Mouse (Mus musculus) layer of hippocampus, postnatal 14 days (tissue): ENCODE data around the gene Olfr1051. TPM values are rescaled to one million over a fixed set of nuclear protein-coding genes. Genes with fewer than 3 reads are reported as not detected.
"Not testable (repeated sequence)": the region's sequence is repeated elsewhere in the genome, so short reads cannot be mapped to it uniquely, and the experiment has no call there.

Source experiments
- DNase-seq, 2 experiments: peaks; one replicate each; pipeline ENCODE4 v3.0.0; 2021 to 2022; ENCODE audit warnings: low spot score in 2 of 2, mixed read lengths in 1 of 2
- long read RNA-seq, 2 experiments: library from polyadenylated mRNA; stranded (forward); transcript quantifications; one replicate each; pipeline ENCODE4 v2.0.0; 2021
- total RNA-seq, 2 experiments: library from RNA; stranded (reverse); gene quantifications; 2 replicates each; pipeline ENCODE4 v1.2.3; 2021

Gene Olfr1051
- total RNA-seq = not detected
- long read RNA-seq, experiment 1 = 0 reads
- long read RNA-seq, experiment 2 = 0 reads

DNA sequence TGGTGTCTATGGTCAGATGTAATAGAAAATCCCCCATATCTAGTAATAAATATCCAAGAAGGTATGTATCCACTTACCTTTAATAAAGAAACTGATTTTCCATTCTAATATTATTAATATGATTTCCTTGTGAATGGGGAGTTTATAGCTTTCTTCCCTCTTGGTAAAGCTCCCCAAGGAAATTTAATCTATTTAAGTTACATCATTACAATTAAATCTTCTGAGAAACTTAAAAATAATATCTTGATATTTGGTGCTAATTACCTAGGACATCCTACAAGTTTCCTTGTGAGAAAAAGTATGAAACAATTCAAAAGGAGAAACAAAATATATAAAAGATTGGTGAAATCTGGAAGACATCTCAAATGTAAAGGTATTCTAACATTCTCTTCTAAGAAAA, at the start of gene Olfr1051:
Gene Olfr1051, minus strand, starts transcription at position 101 of the 400 bp plus-strand sequence.
- not testable (repeated sequence) for DNase-seq

DNA sequence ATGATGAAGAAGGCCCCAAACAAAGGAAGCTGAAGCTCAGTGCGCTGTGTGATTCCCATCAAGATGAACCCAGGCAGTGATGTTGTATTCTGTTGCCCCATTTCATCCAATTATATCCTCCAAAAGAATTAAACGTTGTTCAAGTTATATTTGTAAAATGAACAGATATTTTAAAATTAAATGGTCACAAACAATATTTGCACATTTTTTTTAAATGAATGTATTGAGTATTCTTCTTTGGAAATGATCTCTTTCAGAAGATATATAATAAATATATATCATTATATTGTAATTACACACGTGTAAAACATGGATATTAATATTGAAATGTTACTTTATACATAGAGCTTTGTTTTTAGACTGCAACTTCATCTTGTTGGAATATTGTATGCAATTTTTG, 36.3 kb upstream of the Olfr1051 start, which contains the start of gene Olfr1053:
Gene Olfr1053, minus strand, starts transcription at position 101 of the 400 bp plus-strand sequence.
- DNase-seq = no peak

DNA sequence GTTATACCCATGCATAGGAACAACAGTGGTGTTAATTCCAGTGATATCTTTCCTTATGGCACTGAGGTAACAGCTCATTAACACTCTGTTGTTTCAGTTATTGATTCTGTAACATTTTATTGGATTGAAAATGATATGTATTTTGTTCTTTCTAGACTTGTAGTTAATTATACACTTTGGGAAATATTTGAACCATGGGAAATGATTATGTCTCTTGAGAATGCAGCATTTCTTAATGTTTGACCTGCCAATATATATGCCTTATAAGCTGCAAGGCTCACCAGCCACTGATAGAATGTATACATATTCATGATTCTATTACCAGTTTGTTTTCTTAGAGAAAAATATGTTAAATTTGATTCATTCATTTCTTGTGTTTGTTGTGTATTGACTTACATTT, 13.3 kb upstream of the Olfr1051 start, which contains the start of gene Olfr1052:
Gene Olfr1052, plus strand, starts transcription at position 301 of the 400 bp plus-strand sequence.
- DNase-seq = no peak

DNA sequence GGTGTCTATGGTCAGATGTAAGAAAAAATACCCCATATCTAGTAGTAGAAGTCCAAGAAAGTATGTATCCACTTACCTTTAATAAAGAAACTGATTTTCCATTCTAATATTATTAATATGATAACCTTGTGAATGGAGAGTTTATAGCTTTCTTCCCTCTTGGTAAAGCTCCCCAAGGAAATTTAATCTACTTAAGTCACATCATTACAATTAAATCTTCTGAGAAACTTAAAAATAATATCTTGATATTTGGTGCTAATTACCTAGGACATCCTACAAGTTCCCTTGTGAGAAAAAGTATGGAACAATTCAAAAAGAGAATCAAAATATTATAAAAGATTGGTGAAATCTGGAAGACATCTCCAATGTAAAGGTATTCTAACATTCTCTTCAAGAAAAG, 20.7 kb downstream of the Olfr1051 start, which contains the start of gene Olfr1049:
Gene Olfr1049, minus strand, starts transcription at position 101 of the 400 bp plus-strand sequence.
- DNase-seq = not testable (repeated sequence)

DNA sequence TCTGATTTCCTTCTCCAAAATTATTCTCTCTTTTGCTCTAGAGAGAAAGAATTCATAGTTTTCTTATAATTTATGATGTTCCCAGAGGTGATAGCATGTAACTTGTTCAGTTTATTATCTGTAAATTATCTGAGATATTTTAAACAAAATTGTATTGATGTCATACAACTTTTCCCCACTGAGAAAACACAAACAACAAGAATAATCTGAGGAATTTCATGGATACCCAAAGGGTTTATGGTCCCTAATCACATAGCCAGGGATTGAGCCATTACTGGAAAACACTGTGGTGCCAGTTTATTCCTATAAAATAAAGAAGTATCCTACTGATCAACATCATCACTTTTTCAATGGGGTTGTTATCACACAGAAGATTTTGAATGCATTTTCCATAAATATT, 38.7 kb downstream of the Olfr1051 start, which contains the start of gene Olfr1048:
Gene Olfr1048, minus strand, starts transcription at position 101 of the 400 bp plus-strand sequence.
- DNase-seq = no peak

DNA sequence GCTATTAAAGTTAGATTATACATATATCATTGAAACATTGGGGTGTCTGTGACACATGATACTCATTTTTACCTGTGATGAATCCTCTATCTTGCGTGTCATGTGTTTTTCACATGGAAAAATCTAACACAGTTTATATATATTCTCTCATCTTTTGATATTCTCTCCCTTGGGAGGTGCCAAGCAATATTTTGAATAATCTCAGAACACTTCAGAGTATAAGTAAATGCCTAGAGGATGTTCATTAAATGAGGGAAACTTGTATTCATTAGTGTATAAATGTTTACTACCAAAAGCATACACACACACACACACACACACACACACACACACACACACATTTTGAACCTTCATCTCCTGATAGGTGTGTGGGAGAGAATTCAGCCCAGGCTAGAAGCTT, 47.6 kb downstream of the Olfr1051 start, which contains the start of gene Olfr1047:
Gene Olfr1047, minus strand, starts transcription at position 101 of the 400 bp plus-strand sequence.
- no peak for DNase-seq

Other genes with a start within 250 kb of the Olfr1051 start
- not detected for gene Olfr1034, start 233.2 kb downstream of the Olfr1051 start, total RNA-seq
- gene Olfr1036, start 205.1 kb downstream of the Olfr1051 start, total RNA-seq = not detected
- gene Olfr1037, start 191.7 kb downstream of the Olfr1051 start, total RNA-seq = not detected
- not detected for gene Olfr1039, start 143.2 kb downstream of the Olfr1051 start, total RNA-seq
- gene Olfr1040, start 132.4 kb downstream of the Olfr1051 start, total RNA-seq = not detected
- gene Olfr1042, start 117.2 kb downstream of the Olfr1051 start, total RNA-seq = not detected
- gene Olfr1043, start 111.6 kb downstream of the Olfr1051 start, total RNA-seq = not detected
- gene Olfr1044, start 101.3 kb downstream of the Olfr1051 start, total RNA-seq = not detected
- gene Olfr52, start 93.4 kb downstream of the Olfr1051 start, total RNA-seq = not detected
- gene Olfr1045, start 76.1 kb downstream of the Olfr1051 start, total RNA-seq = not detected
- gene Olfr1046, start 59.8 kb downstream of the Olfr1051 start, total RNA-seq = not detected
- not detected for gene Olfr1047, start 47.7 kb downstream of the Olfr1051 start, total RNA-seq
- not detected for gene Olfr1048, start 38.8 kb downstream of the Olfr1051 start, total RNA-seq
- not detected for gene Olfr1049, start 20.8 kb downstream of the Olfr1051 start, total RNA-seq
- not detected for gene Olfr1052, start 13.4 kb upstream of the Olfr1051 start, total RNA-seq
- not detected for gene Olfr1053, start 36.2 kb upstream of the Olfr1051 start, total RNA-seq
- not detected for gene Olfr1054, start 56.3 kb upstream of the Olfr1051 start, total RNA-seq
- gene Olfr1055, start 71.2 kb upstream of the Olfr1051 start, total RNA-seq = not detected
- gene Olfr1056, start 83.4 kb upstream of the Olfr1051 start, total RNA-seq = not detected
- gene Olfr1057, start 99.3 kb upstream of the Olfr1051 start, total RNA-seq = not detected
- gene Olfr1058, start 109.5 kb upstream of the Olfr1051 start, total RNA-seq = not detected
- not detected for gene Olfr1061, start 135.0 kb upstream of the Olfr1051 start, total RNA-seq
- not detected for gene Olfr1062, start 147.7 kb upstream of the Olfr1051 start, total RNA-seq
- not detected for gene Olfr1065, start 171.5 kb upstream of the Olfr1051 start, total RNA-seq
- gene Olfr1066, start 177.2 kb upstream of the Olfr1051 start, total RNA-seq = not detected
- gene Olfr228, start 208.3 kb upstream of the Olfr1051 start, total RNA-seq = not detected
- not detected for gene Olfr1076, start 229.4 kb upstream of the Olfr1051 start, total RNA-seq